Mouse (Mus musculus): ENCODE data around the gene Cyp3a13.

DNA sequence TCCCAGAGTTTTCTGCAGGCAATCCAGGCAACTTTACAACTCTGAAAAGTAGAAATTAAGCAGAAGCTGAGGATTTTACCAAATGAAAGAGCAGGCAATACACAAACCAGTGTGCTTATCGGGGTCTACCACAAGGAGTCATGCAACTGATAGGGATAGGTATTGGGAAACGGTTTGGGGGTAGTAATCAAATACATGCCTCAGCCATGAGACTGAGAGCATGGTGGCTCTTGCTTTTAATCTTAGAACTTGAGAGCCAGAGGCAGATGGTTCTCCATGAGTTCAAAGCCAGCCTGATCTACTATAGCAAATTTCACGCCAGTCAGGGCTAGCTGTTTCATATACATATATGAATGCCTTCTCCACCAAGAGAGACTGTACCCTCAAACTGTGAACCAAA lies 35.0 kb upstream of the Cyp3a13 start:
- TF ChIP-seq CTCF (IDR thresholded peaks at IDR 0.05; ENCODE audit: low read depth, low read length) (no peak), POLR2A (IDR thresholded peaks at IDR 0.05; ENCODE audit: borderline replicate concordance, low read depth, low read length) (no peak)
